Comparison of ENCODE assay signal across 9 mouse cellular contexts in the genomic region with DNA sequence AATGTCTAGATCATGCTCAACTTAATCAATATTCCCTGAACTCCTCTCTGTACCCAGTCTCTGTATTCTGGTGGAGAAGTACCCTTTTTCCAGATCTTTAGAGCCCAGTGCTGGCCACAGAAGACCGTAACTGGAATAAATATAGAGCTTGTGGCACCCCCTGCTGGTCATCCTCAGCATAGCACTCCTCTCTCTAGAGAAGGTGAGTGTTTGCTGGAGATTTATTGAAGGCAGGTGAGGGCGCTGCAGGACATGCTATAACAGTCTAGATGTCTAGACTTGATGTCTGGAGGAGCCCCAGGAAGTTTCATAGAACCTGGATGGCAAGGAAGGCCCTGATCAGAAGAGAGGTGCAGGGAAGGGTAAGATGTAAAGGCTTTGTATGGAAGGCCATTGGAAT. TPM values are rescaled to one million over a fixed set of nuclear protein-coding genes. Genes with fewer than 3 reads are reported as not detected.
DNase-seq lines count a peak whose midpoint lies in the region; ATAC-seq lines count a peak whose summit lies in the region.
"Had no signal": no experiment of that assay in that cellular context is flagged by ENCODE, and none has a peak within 500 bp of the region (broad histone marks: within the 10 kb centered on the region; RNA-seq: fewer than 3 reads in every experiment).

No protein-coding gene starts in this region.

- intact Hi-C loops in left cerebral cortex, postnatal 4 days (cut with DNase I): loop anchor here (5.0 kb wide), 1 partner anchor 87 kb away; no protein-coding TSS in a partner anchor

- 9% methylated on average over 2 of the region's 2 CpGs for WGBS in hindbrain, embryonic 14.5 days
- WGBS in hindbrain, embryonic 13.5 days: 3% methylated on average over 2 of the region's 2 CpGs
- 0% methylated on average over 2 of the region's 2 CpGs for WGBS in intestine, embryonic 16.5 days

- H3K4me1 ChIP-seq in hindbrain, embryonic 14.5 days (replicated peaks; ENCODE audit: control insufficient read depth, insufficient read depth, low read length): peaks cover 11% of the 10 kb centered on the region
- peaks cover 24% of the 10 kb centered on the region for H3K4me1 ChIP-seq in hindbrain, embryonic 13.5 days (replicated peaks)
- H3K4me1 ChIP-seq in intestine, embryonic 16.5 days (ENCODE audit: control insufficient read depth, insufficient read depth, low read length): peaks cover 7% of the 10 kb centered on the region; the same call in 1 of the 2 replicates
- H3K4me1 ChIP-seq: embryonic facial prominence, embryonic 12.5 days had no signal

- no peaks in the 10 kb centered on the region for H3K9me3 ChIP-seq in hindbrain, embryonic 14.5 days (ENCODE audit: control insufficient read depth, low read length)
- H3K9me3 ChIP-seq in hindbrain, embryonic 13.5 days: no peaks in the 10 kb centered on the region
- no peaks in the 10 kb centered on the region for H3K9me3 ChIP-seq in intestine, embryonic 16.5 days (ENCODE audit: control insufficient read depth, low read length)
- H3K9me3 ChIP-seq: embryonic facial prominence, embryonic 12.5 days had no signal

- H3K9ac ChIP-seq in hindbrain, embryonic 14.5 days: no peak overlapping the region
- H3K9ac ChIP-seq in hindbrain, embryonic 13.5 days: no peak overlapping the region
- H3K9ac ChIP-seq in intestine, embryonic 16.5 days (ENCODE audit: low read depth, low read length): no peak overlapping the region
- H3K9ac ChIP-seq: embryonic facial prominence, embryonic 12.5 days had no signal

- peak; percentile 86 for DNase-seq in hindbrain, embryonic 14.5 days (ENCODE audit: low spot score)
- DNase-seq in c-Kit-positive CD71-positive TER-119-negative erythroid progenitor cells, embryonic 14.5 days (ENCODE audit: low read depth): peak; percentile 87
- peak; percentile 84 to 98 for DNase-seq in frontal cortex, adult 2 months (ENCODE audit: extremely low spot score in 1 of 2, low spot score in 1 of 2)
- peak; percentile 91 for DNase-seq in left cerebral cortex, postnatal 4 days
- peak; percentile 81 to 89 for DNase-seq in natural killer cell, adult 2 months (ENCODE audit: low spot score in 2 of 2)
- DNase-seq in testis, postnatal 10 days (ENCODE audit: low spot score): peak; percentile 94

- no peaks in the 10 kb centered on the region for H3K27me3 ChIP-seq in hindbrain, embryonic 14.5 days (ENCODE audit: control insufficient read depth, insufficient read depth, low read length)
- H3K27me3 ChIP-seq in hindbrain, embryonic 13.5 days: no peaks in the 10 kb centered on the region
- no peaks in the 10 kb centered on the region for H3K27me3 ChIP-seq in intestine, embryonic 16.5 days (replicated peaks; ENCODE audit: control insufficient read depth, insufficient read depth, low read length)
- H3K27me3 ChIP-seq: embryonic facial prominence, embryonic 12.5 days had no signal

- H3K27ac ChIP-seq in hindbrain, embryonic 14.5 days: no peak overlapping the region
- no peak overlapping the region for H3K27ac ChIP-seq in hindbrain, embryonic 13.5 days
- H3K27ac ChIP-seq in intestine, embryonic 16.5 days (ENCODE audit: low read length): no peak overlapping the region
- H3K27ac ChIP-seq: embryonic facial prominence, embryonic 12.5 days had no signal

- ATAC-seq in hindbrain, embryonic 14.5 days (ENCODE audit: low FRiP score): no peak
- ATAC-seq in hindbrain, embryonic 13.5 days (ENCODE audit: low FRiP score): no peak
- ATAC-seq in intestine, embryonic 16.5 days: 0 out of 2 replicates have a peak, but pooled peaks have one; percentile 1

- no peak overlapping the region for H3K4me2 ChIP-seq in hindbrain, embryonic 14.5 days (replicated peaks)
- no peak overlapping the region for H3K4me2 ChIP-seq in hindbrain, embryonic 13.5 days
- H3K4me2 ChIP-seq in intestine, embryonic 16.5 days (ENCODE audit: low read depth, low read length): no peak overlapping the region
- H3K4me2 ChIP-seq: embryonic facial prominence, embryonic 12.5 days had no signal

- no peak overlapping the region for H3K4me3 ChIP-seq in hindbrain, embryonic 14.5 days (replicated peaks; ENCODE audit: low read length)
- H3K4me3 ChIP-seq in hindbrain, embryonic 13.5 days: no peak overlapping the region
- no peak overlapping the region for H3K4me3 ChIP-seq in intestine, embryonic 16.5 days (ENCODE audit: low read length)
- H3K4me3 ChIP-seq: embryonic facial prominence, embryonic 12.5 days had no signal

- H3K36me3 ChIP-seq in hindbrain, embryonic 14.5 days (replicated peaks; ENCODE audit: control insufficient read depth, insufficient read depth): no peaks in the 10 kb centered on the region
- H3K36me3 ChIP-seq in hindbrain, embryonic 13.5 days: no peaks in the 10 kb centered on the region
- no peaks in the 10 kb centered on the region for H3K36me3 ChIP-seq in intestine, embryonic 16.5 days (ENCODE audit: control insufficient read depth, insufficient read depth, low read length)
- H3K36me3 ChIP-seq: embryonic facial prominence, embryonic 12.5 days had no signal

RNA-seq across cellular contexts. Expression of a gene that starts 16.8 kb away (rescaled TPM):
- 105 and 119 TPM in 2 replicates for polyA plus RNA-seq in hindbrain, embryonic 14.5 days (2014; fragmentation: Nextera tagmentation; extraction: Ambion mirVana)
- polyA plus RNA-seq in hindbrain, embryonic 13.5 days (2015; fragmentation: Nextera tagmentation; extraction: Ambion mirVana): 65.8 and 68.8 TPM in 2 replicates
- 106 and 118 TPM in 2 replicates for polyA plus RNA-seq in frontal cortex, adult 2 months (2012; rRNA removed)
- 14.4 and 16.2 TPM in 2 replicates for polyA plus RNA-seq in intestine, embryonic 16.5 days (2015; fragmentation: Nextera tagmentation; extraction: Ambion mirVana)
- 100 to 1,000 TPM; 327 to 335 TPM for total RNA-seq in left cerebral cortex, postnatal 4 days (2021)

RNA-seq across cellular contexts. Expression of a gene that starts 38.7 kb away (rescaled TPM):
- polyA plus RNA-seq in hindbrain, embryonic 14.5 days (2014; fragmentation: Nextera tagmentation; extraction: Ambion mirVana): 22.4 and 27.5 TPM in 2 replicates
- polyA plus RNA-seq in hindbrain, embryonic 13.5 days (2015; fragmentation: Nextera tagmentation; extraction: Ambion mirVana): 21.6 and 21.7 TPM in 2 replicates
- 31.8 and 34.6 TPM in 2 replicates for polyA plus RNA-seq in frontal cortex, adult 2 months (2012; rRNA removed)
- polyA plus RNA-seq in intestine, embryonic 16.5 days (2015; fragmentation: Nextera tagmentation; extraction: Ambion mirVana): 4.0 and 5.0 TPM in 2 replicates
- 10 to 100 TPM; 18.1 to 18.3 TPM for total RNA-seq in left cerebral cortex, postnatal 4 days (2021)

RNA-seq across cellular contexts. Expression of a gene that starts 49.4 kb away (rescaled TPM):
- 0.52 and 0.56 TPM in 2 replicates for polyA plus RNA-seq in hindbrain, embryonic 14.5 days (2014; fragmentation: Nextera tagmentation; extraction: Ambion mirVana)
- polyA plus RNA-seq in hindbrain, embryonic 13.5 days (2015; fragmentation: Nextera tagmentation; extraction: Ambion mirVana): 0.63 and 0.74 TPM in 2 replicates
- polyA plus RNA-seq in frontal cortex, adult 2 months (2012; rRNA removed): 3.2 and 3.7 TPM in 2 replicates
- polyA plus RNA-seq in intestine, embryonic 16.5 days (2015; fragmentation: Nextera tagmentation; extraction: Ambion mirVana): 2.1 and 2.2 TPM in 2 replicates
- total RNA-seq in left cerebral cortex, postnatal 4 days (2021): under 1 TPM; 0.70 to 0.92 TPM
